In the genomic region with DNA sequence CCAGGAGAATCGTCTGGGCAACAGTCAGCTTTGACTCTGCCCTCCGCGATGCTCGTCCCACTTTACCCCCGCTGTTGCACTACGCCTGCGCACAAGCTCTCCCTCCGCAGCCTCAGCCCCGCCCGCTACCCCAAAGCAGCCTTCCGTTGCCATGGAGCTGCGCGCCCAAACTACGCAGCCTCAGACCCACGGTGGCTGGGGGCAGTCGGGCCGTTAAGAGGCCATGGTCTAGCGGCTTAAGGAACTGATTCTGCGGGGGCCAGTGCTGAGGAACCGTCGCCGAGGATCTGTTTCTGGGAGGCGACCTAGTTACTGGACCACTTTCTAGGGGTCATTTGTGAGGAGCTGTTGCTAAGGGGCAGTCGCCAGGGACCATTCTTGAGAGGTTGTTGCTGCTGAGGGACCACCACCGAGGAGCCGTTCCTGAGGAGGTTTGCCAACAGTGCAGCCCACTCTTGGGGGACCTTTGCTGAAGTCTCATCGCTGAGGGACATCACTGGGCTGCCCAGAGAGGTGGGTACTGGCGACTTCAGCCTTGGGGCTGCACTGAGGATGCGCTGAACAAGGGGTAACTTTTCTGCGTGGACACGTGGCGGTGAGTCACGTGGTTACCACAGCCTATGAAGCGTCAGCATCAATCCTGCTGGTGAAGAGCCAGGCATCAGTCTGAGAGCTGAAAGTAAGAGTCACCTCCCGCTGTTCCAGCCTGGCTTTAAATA, we compare ENCODE assay signal across 8 mouse cellular contexts. TPM values are rescaled to one million over a fixed set of nuclear protein-coding genes. Genes with fewer than 3 reads are reported as not detected.
DNase-seq lines count a peak whose midpoint lies in the region; ATAC-seq and TF ChIP-seq lines count a peak whose summit lies in the region.

A gene (plus strand): TSS at position 133 of the 719 bp plus-strand sequence.

- peak within 1 kb of the TSS; percentile 12; the same call in 1 of the 2 replicates for H3K4me3 ChIP-seq in bone marrow macrophage, adult 2 months (ENCODE audit: insufficient read depth, low read length)
- peak within 1 kb of the TSS; percentile 44 for H3K4me3 ChIP-seq in heart, embryonic 12.5 days
- peak within 1 kb of the TSS; percentile 44 for H3K4me3 ChIP-seq in kidney, embryonic 15.5 days (replicated peaks)
- peak within 1 kb of the TSS; percentile 55 for H3K4me3 ChIP-seq in limb, embryonic 15.5 days

- ATAC-seq in erythroid progenitor cell, adult 5-6 weeks (replicated peaks; ENCODE audit: low FRiP score, poor library complexity, severe bottlenecking): 0 out of 2 replicates have a peak, but pooled peaks have one; percentile 30
- ATAC-seq in heart, embryonic 12.5 days (ENCODE audit: insufficient number of reproducible peaks, low FRiP score): peak; percentile 82
- peak; percentile 96 for ATAC-seq in kidney, embryonic 15.5 days (replicated peaks; ENCODE audit: low FRiP score)
- peak; percentile 92 for ATAC-seq in limb, embryonic 15.5 days (ENCODE audit: insufficient number of reproducible peaks, low FRiP score, low TSS enrichment, low read depth)

- peak within 1 kb of the TSS; percentile 76 for H3K4me2 ChIP-seq in heart, embryonic 12.5 days
- H3K4me2 ChIP-seq in kidney, embryonic 15.5 days: peak within 1 kb of the TSS; percentile 75
- H3K4me2 ChIP-seq in limb, embryonic 15.5 days: peak within 1 kb of the TSS; percentile 84

- no peak for TF ChIP-seq POLR2A in bone marrow macrophage, adult 2 months (IDR thresholded peaks at IDR 0.05; ENCODE audit: borderline replicate concordance, low read depth, low read length)

- no peaks in the 10 kb centered on the region for H3K4me1 ChIP-seq in bone marrow macrophage, adult 2 months (ENCODE audit: control insufficient read depth, insufficient read depth, low read length)
- H3K4me1 ChIP-seq in heart, embryonic 12.5 days (replicated peaks): peaks cover 4% of the 10 kb centered on the region
- peaks cover 13% of the 10 kb centered on the region; the same call in 1 of the 2 replicates for H3K4me1 ChIP-seq in kidney, embryonic 15.5 days
- H3K4me1 ChIP-seq in limb, embryonic 15.5 days: peaks cover 11% of the 10 kb centered on the region

- no peaks in the 10 kb centered on the region for H3K36me3 ChIP-seq in heart, embryonic 12.5 days
- no peaks in the 10 kb centered on the region for H3K36me3 ChIP-seq in kidney, embryonic 15.5 days
- no peaks in the 10 kb centered on the region for H3K36me3 ChIP-seq in limb, embryonic 15.5 days

- TF ChIP-seq CTCF in bone marrow macrophage, adult 2 months (IDR thresholded peaks at IDR 0.05; ENCODE audit: low read depth, low read length): no peak

- 0 out of 2 replicates have a peak, but pooled peaks cover 3% of the 10 kb centered on the region for H3K9me3 ChIP-seq in heart, embryonic 12.5 days (replicated peaks)
- peaks cover 3% of the 10 kb centered on the region; the same call in 1 of the 2 replicates for H3K9me3 ChIP-seq in kidney, embryonic 15.5 days (replicated peaks)
- no peaks in the 10 kb centered on the region for H3K9me3 ChIP-seq in limb, embryonic 15.5 days

- H3K27me3 ChIP-seq in heart, embryonic 12.5 days (replicated peaks): 0 out of 2 replicates have a peak, but pooled peaks cover 3% of the 10 kb centered on the region
- 0 out of 2 replicates have a peak, but pooled peaks cover 6% of the 10 kb centered on the region for H3K27me3 ChIP-seq in kidney, embryonic 15.5 days
- no peaks in the 10 kb centered on the region for H3K27me3 ChIP-seq in limb, embryonic 15.5 days

- WGBS in heart, embryonic 12.5 days: under 1% methylated on average over 35 of the region's 35 CpGs
- WGBS in kidney, embryonic 15.5 days: under 1% methylated on average over 35 of the region's 35 CpGs
- under 1% methylated on average over 35 of the region's 35 CpGs for WGBS in limb, embryonic 15.5 days

- no peak within 1 kb of the TSS for H3K27ac ChIP-seq in bone marrow macrophage, adult 2 months (ENCODE audit: insufficient read depth, low read depth, low read length)
- H3K27ac ChIP-seq in heart, embryonic 12.5 days (ENCODE audit: poor library complexity, severe bottlenecking): no peak within 1 kb of the TSS
- H3K27ac ChIP-seq in kidney, embryonic 15.5 days: no peak within 1 kb of the TSS
- H3K27ac ChIP-seq in limb, embryonic 15.5 days: peak within 1 kb of the TSS; percentile 55; the same call in 1 of the 2 replicates

- peak; percentile 63 to 68 for DNase-seq in B cell, adult 2 months
- peak; percentile 73 for DNase-seq in naive thymus-derived CD4-positive, alpha-beta T cell, adult 2 months (ENCODE audit: low read depth)
- DNase-seq in telencephalon, adult 2 months (ENCODE audit: low read depth, low spot score): peak; percentile 87

- peak within 1 kb of the TSS; percentile 52 for H3K9ac ChIP-seq in heart, embryonic 12.5 days
- H3K9ac ChIP-seq in kidney, embryonic 15.5 days: peak within 1 kb of the TSS; percentile 21; the same call in 1 of the 2 replicates
- peak within 1 kb of the TSS; percentile 31; the same call in 1 of the 2 replicates for H3K9ac ChIP-seq in limb, embryonic 15.5 days

RNA-seq across cellular contexts. Expression of the gene that starts here (rescaled TPM):
- 0.67 and 0.68 TPM in 2 replicates for polyA plus RNA-seq in bone marrow macrophage, adult 2 months (2012; ENCODE audit: insufficient read depth, insufficient read length, missing spikeins)
- total RNA-seq in erythroid progenitor cell, adult 5-6 weeks (2015; ENCODE audit: low replicate concordance): not detected in 2 replicates
- not detected in 2 replicates for total RNA-seq in erythroid progenitor cell, adult 5-6 weeks (2017; ENCODE audit: low replicate concordance)
- polyA plus RNA-seq in heart, embryonic 12.5 days (2016; fragmentation: Nextera tagmentation; extraction: Ambion mirVana): 0.87 and 1.3 TPM in 2 replicates
- 1.8 and 2.3 TPM in 2 replicates for polyA plus RNA-seq in kidney, embryonic 15.5 days (2015; fragmentation: Nextera tagmentation; extraction: Ambion mirVana)
- polyA plus RNA-seq in limb, embryonic 15.5 days (2015; fragmentation: Nextera tagmentation; extraction: Ambion mirVana): 3.7 and 4.9 TPM in 2 replicates

Comparison
In these comparisons a context has a peak if more than half of its experiments do, and no peak if none do; other contexts are left out.
1. Peak in ATAC-seq in erythroid progenitor cell, adult 5-6 weeks; RNA of the gene not detected or under 1 TPM.
2. ATAC-seq: peak in every context shown above with its lines; median percentile 96 in kidney, embryonic 15.5 days; 92 in limb, embryonic 15.5 days; 82 in heart, embryonic 12.5 days; 30 in erythroid progenitor cell, adult 5-6 weeks.